Mouse (Mus musculus): ENCODE data around the gene Shb.
A peak's percentile ranks its signal among the peaks of the same experiment; 100 is the strongest.

Gene Shb

GRCm38 (mm10) chr4:45527562-45528354 lies 4.5 kb downstream of the Shb start:
- DNase-seq (ENCODE audit: low spot score in 2 of 2) = no peak

GRCm38 (mm10) chr4:45526846-45527561 lies 5.3 kb downstream of the Shb start:
- no peak for DNase-seq (ENCODE audit: low spot score in 2 of 2)

- no peak for DNase-seq (ENCODE audit: low spot score in 2 of 2)
These were observed 6.1 kb downstream of the Shb start for GRCm38 (mm10) chr4:45526175-45526574.

DNA sequence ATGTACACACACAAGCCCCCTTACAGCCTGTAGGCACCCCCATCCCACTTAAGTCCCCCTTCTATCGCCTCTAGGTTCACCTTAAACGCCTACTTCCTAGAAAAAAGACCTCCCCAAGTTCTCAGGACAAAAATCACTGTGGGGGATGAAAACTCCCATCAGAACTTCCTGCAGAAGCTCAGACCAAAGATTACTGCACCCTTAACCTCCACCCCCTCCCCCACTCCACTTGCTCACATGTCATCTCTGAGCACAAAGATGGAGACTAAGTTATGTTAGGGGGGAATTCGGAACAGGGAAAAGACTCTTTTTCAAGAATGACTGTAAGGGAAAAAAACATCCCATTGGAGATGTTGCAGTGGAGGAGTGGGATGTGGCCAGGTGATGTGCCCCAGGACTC lies 6.7 kb downstream of the Shb start:
- no peak for DNase-seq (ENCODE audit: low spot score in 2 of 2)

GRCm38 (mm10) chr4:45524602-45525001 lies 7.7 kb downstream of the Shb start:
- no peak for DNase-seq (ENCODE audit: low spot score in 2 of 2)

DNA sequence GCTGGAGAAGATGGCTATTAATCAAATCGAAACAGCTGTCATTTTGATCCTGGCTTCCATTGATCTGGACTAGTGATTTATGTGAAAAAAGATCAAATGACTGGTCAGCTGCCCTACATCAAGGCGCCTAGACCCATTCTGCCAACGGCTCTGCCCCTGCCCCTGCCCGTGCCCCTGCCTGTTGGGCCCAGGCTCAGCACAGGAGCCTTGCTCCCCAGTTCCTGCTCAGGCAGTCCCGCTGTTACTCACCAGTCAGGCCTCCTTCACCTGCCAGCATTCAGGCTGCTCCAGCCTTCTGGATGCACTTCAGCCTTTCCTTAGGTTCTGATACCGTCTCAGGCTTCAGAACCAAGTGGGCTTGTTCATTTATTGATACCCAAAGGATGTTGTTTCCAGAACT lies 8.9 kb downstream of the Shb start:
- DNase-seq (ENCODE audit: low spot score in 2 of 2) = no peak

GRCm38 (mm10) chr4:45522956-45523355 lies 9.3 kb downstream of the Shb start:
- DNase-seq (ENCODE audit: low spot score in 2 of 2) = no peak

GRCm38 (mm10) chr4:45522583-45522900 lies 9.7 kb downstream of the Shb start:
- no peak for DNase-seq (ENCODE audit: low spot score in 2 of 2)

DNA sequence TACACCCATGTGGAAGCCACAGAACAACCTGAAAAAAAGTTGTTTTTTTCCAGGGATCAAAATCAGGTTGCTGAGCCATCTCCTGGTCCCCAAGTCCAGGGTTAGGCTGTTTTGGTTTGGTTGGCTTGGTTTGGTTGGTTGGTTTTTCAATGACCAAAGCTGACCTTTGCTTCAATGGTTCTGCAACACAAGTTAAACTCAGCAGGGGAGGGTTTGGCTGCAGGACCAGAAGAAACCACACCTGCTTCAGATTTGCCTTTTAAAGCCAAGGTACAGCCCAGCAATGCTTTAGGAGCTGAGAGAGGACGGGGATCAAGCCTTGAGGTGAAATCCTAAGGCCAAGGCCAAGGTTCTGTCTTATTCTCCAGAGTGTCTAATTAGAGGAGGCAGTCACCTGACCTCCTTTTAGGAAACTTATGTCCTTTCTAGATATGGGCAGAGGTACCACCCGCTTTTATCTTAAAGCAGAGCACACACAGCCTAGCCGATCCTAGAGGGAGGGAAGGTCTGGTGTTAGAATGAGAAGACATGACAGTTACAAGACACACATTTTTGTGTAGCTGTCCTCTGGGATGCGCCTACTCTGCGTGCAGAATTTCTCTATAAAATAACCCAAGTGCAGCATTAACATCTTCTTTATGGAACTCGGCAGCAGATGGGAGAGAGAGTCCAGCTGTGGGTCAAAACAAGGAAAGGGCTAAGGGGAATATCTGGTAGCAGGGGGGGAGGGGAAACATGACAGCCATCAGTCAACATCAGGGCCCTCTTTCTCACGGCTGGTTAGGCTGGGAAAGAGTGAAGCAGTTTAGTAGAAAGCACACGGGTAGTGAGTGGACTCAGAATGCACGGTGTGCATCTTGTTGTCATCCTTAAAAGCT lies 10.3 kb downstream of the Shb start:
- no peak for DNase-seq (ENCODE audit: low spot score in 2 of 2)

GRCm38 (mm10) chr4:45520375-45520774 lies 11.9 kb downstream of the Shb start:
- DNase-seq (ENCODE audit: low spot score in 2 of 2) = no peak

- no peak for DNase-seq (ENCODE audit: low spot score in 2 of 2)
These were observed 14.9 kb downstream of the Shb start for GRCm38 (mm10) chr4:45517399-45517798.

GRCm38 (mm10) chr4:45515894-45516293 lies 16.4 kb downstream of the Shb start:
- no peak for DNase-seq (ENCODE audit: low spot score in 2 of 2)

DNA sequence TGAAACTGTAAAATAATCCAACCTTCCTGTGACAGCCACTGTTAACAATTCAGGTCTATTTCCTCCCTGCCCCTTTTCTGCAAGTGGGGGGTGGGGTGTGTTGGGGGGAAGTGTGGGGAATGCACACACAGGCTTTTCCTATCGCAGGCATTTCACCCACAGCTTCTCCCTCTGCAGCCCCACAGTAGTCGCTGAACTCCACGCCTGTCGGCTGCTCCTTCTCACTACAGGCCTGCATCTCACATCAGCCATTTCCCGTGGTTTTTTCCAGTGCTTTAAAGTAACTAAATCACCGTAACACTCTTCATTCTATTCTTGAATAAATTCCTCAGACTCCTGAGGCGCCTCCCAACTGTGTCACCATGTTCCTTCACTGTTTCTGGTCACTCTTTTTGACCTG lies 17.9 kb downstream of the Shb start:
- DNase-seq (ENCODE audit: low spot score in 2 of 2) = no peak

- peak in 1 of 2 experiments; percentile 39 for DNase-seq (ENCODE audit: low spot score in 2 of 2)
These were observed 18.4 kb downstream of the Shb start for GRCm38 (mm10) chr4:45513791-45514293.

GRCm38 (mm10) chr4:45513340-45513739 lies 18.9 kb downstream of the Shb start:
- DNase-seq (ENCODE audit: low spot score in 2 of 2) = no peak

DNA sequence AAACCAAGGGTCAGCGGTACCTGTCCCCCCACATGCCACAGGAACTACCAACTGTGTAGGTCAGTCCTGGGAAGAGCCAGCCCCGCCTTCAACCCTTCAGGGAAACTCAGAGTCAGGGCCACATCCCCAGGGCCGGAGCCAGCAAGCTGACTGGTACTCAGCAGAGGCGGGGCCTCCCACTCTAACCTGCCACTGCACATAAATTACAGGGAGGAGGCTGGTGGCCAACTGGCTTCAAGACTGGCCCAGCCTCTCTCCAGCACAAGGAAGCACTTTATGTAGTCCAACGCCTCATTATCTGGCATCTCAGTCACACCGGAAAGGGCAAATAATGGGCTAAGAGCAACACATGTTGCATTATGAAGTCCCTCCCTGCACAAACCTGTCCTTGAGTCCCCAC lies 22.1 kb downstream of the Shb start:
- DNase-seq (ENCODE audit: low spot score in 2 of 2) = no peak

GRCm38 (mm10) chr4:45509416-45509815 lies 22.9 kb downstream of the Shb start:
- DNase-seq (ENCODE audit: low spot score in 2 of 2) = no peak

DNA sequence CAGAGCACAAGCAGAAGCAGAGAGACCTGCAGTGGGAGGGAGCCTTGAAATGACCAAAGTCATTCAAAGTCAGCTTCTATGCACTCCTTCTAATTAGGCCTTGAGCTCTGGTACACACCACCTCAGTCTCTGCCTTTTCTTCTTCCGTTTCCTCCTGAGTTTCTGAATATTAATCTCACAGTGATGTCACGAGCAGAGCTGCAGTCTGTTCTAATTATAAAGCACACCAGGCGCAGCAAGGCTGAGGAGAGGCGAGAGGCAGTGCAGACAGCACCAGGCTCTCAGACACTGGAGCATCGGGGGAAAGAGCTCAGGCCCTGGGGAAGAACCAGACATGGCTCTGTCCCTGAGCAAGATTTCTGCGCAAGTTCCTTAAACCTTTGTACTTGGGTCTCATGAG lies 23.8 kb downstream of the Shb start:
- no peak for DNase-seq (ENCODE audit: low spot score in 2 of 2)

DNA sequence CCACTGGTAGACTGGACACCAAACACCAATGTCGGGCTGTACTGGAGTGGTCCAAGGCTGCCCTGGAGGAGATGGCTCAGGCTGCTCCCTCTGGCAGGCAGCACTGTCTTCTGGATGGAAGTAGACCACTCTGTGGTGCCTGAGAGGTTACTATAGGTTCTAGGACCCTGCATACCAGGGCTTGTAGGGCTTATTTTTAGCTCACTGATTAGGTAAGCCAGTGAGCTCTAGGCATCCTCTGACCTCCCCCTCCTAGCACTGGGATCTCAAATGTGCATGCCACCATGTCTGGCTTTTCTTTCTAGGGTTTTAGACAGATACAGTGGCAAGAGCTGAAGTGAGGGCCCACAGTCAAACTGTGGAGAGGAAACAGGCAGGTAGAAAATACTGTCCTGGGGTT lies 24.8 kb downstream of the Shb start:
- no peak for DNase-seq (ENCODE audit: low spot score in 2 of 2)

DNA sequence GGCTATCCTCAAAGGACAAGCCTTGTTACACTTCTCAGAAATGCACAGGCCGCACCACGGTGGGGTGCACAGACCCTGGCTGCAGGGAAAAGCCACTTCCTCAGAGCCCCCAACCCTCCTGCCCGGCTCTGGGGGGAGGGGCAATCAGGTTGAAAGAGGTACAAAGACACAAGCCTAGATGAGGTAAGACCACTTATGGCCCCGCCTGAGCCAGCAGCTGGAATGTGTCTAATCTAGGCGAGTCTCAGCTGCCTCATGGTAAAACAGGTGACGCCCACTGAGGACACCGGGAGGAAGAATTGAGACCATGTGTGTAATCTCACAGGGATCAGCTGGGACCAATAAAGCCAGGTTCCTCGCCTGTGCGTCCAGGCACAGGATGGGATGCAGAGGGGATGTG lies 25.2 kb downstream of the Shb start:
- DNase-seq (ENCODE audit: low spot score in 2 of 2) = no peak

DNA sequence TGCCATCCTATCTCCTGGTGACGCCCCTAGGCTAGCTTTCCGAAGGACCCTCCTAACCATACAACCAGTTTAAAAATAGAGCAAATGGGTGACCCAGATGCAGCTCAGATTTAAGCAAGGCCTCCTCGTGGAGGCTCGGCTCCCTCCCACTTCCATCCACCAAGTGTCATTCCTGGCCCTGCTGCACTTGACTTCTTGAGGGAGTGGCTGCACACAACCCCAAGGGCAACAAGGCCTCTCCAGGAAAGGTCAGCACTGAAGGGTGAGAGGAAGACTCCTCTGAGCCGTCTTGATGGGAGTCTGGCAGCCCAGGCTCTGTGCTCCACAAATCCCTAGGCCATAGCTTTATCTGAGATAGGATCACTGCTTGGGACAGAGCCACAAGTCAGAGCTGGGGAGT lies 25.7 kb downstream of the Shb start:
- no peak for DNase-seq (ENCODE audit: low spot score in 2 of 2)

DNA sequence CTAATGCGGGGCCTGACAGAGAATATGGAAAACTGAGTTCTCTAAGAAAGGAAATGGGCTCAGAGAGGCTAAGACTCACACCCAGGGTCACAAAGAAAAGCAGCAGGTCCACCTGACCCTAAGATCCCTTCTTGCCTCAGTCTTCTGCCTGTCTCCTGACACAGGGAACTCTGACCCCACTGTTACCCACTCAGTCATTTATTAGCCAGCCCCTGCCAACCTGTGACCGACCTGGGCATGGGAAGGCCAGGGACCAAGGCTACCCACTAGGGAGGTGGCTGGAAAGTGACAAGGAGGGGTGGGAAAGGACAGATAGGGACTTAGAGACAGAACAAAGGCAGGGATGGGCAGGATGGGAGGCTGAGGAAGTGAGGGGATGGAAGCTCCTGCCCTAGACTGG lies 26.6 kb downstream of the Shb start:
- no peak for DNase-seq (ENCODE audit: low spot score in 2 of 2)
